Mouse (Mus musculus) gastrocnemius, postnatal 4 days (tissue): ENCODE data around the gene Fmo4. TPM values are rescaled to one million over a fixed set of nuclear protein-coding genes. Genes with fewer than 3 reads are reported as not detected.

Experiments used
- DNase-seq, 2 experiments: peaks; one replicate each; pipeline ENCODE4 v3.0.0; 2021 to 2022; ENCODE audit warnings: low spot score in 2 of 2, mixed read lengths in 2 of 2
- long read RNA-seq, 2 experiments: library from polyadenylated mRNA; stranded (forward); transcript quantifications; one replicate each; pipeline ENCODE4 v2.0.0; 2021
- total RNA-seq, 2 experiments: library from RNA; stranded (reverse); gene quantifications; 2 replicates each; pipeline ENCODE4 v1.2.3; 2021

Gene Fmo4
- under 1 TPM in 1 of 2 experiments, not detected in 1; 0.15 TPM for total RNA-seq
- long read RNA-seq, experiment 1 = 0 reads
- long read RNA-seq, experiment 2 = 0 reads

DNA sequence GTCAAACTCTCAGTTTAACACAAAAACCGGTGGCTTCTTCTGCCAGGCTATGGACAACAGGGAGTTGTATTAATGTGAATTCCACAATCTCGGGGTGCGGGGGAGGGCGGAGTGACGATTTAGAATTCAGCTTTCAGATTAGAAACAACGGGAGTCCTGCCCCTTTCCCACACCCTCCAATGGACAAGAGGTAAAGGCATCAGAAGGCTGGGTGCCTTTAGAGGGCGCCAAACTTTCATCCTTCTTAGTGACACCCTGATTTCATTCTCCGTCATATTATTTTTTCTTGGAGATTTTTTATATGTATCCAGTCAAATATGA, at the start of gene Fmo4:
TSS of gene Fmo4 (minus strand) at position 137 of the 321 bp plus-strand sequence.
- peak in 1 of 2 experiments; percentile 31 for DNase-seq

DNA sequence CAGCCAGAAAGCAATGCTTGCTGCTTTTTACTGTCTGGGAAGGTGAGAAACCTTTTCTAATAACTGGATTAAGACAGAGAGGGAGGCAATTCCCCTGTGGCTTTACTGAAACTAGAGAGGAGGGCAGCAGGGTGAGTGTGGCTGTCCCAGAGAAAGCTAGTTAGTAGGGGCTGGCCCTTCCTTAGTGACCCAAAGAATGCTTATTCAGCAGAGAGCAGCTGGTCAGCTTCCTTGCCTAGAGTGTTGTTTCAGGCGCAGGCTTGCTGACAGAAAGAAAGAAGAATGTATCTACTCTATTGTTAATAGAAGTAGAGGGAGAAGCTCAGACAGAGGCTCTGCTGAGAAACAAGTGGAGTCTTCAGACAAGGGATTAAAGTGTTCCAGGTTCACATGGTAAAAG, 48.6 kb upstream of the Fmo4 start:
- DNase-seq = no peak

DNA sequence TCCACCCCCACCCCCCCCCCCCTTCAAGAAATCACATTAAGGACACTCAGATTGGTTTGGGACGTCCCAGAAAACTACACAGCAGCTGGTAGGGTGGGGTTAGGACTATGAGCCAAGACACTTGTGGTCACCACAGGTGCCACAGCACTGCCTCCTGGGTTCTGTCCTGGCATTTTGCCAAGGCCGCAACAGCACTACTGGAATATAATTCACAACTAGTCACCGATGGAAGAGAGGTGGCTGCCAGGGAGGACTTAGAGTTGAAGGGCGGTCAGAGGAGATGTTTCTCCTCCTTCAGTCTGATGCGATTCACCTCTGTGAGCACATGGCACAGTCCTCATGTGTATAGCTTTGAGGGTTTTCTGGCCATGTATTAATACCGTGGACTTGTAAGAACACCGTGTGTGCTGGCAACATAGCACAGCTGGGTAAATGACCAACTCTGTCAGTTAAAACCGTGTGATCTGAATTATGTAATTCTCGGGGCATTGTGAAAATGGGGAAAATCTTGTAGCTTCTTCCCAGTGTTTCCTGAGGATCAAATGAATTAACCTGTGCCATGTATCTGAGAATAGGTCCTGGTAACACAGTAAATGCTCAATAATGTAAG, 46.3 kb upstream of the Fmo4 start:
- peak in 1 of 2 experiments; percentile 21 for DNase-seq

DNA sequence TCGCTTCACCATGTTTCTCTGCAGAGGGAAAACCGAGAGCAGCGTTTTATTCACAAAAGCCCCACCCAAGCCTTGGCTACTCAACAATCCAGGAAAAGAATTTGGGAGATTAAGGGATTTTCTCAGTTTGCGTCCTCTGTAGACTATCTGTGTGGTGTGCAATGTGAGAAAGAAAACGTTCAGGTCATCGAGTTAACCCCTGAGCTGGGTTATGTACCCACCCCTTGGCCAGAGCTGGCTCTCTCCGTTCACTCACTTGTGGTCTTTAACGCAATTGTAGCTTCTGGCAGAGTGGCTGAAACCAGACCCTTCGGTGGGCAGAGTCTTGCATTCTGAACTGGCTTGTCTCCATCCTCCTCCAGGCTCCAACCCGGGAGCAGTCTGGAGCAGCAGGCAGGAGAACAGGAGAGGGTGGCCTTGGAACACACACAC, 45.8 kb upstream of the Fmo4 start:
- DNase-seq = peak in 1 of 2 experiments; percentile 28

DNA sequence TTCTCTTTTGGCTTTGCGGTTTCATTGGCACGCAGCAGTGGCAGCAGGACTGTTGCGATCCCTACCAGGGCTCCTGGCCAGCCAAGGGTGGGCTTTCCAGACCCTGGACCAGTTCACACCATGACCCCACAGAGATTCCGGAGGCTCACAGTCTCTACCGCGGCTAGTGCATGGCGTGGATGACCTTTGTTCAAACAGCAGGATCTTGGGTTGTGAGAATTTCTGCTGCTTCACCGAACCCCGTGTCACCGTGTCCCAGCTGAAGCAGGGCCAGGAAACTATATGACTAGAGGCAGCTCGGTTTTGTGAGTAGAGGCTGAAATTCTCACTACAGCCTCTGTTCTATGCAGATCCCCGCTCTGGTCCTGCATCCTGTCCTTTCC, 45.0 kb upstream of the Fmo4 start:
- peak in 1 of 2 experiments; percentile 23 for DNase-seq

DNA sequence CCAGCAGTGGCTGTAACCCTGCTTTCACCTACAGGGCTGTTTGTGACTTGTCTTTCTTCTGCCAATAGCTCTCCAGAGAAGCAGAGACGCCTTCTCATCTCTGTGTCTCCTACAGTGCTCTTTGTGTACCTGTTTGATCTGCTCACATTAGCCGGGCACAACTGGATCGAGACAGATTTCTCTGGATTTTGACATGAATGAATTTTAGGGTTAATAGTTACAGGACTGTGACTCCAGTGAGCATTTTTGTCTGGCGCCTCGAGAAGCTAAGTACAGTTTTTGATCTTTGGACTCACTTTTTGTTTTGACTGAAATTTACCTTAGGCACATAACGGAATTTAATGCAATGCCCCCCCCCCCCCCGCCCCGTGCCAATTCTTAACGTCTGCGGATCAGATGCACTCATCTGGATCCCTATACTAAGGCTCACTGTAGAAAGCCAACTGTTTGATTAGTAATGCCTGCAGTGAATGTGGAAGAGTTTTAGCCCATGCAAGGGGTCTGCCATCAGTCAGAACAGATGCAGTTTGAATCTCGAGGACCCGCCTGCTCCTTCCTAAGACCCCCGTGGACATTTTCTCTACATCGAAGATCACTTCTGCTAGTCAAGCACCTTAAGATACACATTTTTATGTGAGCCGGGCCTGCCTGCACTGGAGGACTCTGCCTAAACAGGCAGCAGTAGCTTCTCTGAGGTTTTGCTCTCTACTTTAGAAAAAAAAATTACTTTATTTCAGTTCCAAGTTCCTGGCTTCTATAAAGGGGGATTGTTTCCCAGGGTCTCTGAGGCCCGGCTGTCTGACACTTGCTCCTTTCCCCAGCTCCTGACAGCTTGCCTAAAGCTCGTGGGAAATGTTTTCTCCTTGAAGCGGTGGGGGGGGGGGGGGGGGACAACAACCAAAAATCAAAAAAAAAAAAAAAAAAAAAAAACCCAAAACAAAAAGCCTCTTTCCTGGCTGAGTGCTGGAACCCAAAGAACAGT, 44.3 kb upstream of the Fmo4 start:
- DNase-seq = no peak

DNA sequence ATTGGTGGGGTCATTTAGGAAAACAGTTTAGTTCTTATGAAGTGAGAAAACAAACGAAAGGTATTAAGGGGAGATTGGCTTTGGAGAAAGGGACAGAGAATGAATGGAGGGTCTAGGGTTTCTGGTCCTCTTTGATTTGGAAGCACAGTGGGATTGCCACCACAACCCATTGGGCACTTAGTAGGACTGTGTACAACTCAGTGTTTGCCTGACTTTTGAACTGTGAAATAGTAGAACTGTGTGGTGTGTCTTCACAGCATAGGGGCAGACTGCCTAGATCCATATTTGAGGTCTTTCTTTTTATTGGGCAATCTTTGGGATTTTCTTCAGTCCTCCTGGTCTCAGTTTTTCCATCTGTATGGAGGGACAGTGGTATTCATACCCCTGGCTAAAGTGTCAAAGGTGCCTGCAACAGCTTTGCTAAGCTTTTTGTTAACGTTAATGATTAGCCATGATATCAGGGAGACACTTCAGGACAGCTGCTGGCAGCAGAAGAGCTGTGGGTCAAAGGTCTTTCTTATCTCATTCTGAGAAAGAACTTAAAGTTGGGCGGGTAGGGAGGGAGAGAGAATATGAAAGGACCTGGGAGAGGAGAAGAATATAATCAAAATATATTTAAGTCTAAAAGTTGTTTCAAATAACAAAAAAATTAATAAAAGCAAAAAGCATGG, 40.2 kb upstream of the Fmo4 start:
- DNase-seq = no peak

DNA sequence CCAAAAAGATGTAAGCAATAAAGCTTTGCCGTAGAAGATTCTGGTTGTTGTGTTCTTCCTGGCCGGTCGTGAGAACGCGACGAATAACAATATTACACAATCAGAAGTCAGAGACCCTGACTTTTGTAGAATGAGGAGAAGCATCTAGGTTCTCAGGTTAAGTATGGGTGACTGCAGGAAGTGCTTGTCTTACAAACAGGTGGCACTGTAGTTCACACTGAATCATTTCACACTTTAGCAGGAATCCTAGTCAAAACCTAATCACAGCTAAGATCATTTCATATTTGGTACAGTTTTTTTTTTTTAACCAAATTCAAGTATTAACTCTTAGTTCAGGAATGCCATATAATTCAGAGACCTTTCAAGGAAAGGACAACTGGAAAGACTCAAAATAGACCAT, 33.8 kb upstream of the Fmo4 start:
- DNase-seq = no peak

DNA sequence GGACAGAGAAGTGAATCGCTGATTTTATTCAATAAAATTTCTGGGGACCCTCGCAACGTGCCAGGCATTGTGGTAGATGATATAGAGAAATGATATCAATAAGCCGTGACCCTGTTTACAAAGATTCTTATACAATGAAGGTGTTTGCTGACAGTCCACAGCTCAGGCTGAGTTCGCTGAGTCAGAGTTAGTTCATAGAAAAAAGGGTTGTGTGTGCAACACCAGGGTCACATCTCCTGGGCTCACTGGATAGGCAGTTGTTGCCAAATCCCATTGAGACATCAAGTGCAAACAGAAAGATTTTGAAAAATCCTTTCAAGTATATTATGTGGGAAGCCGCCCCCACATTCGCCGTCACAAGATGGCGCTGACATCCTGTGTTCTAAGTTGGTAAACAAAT, 26.4 kb upstream of the Fmo4 start:
- DNase-seq = no peak

DNA sequence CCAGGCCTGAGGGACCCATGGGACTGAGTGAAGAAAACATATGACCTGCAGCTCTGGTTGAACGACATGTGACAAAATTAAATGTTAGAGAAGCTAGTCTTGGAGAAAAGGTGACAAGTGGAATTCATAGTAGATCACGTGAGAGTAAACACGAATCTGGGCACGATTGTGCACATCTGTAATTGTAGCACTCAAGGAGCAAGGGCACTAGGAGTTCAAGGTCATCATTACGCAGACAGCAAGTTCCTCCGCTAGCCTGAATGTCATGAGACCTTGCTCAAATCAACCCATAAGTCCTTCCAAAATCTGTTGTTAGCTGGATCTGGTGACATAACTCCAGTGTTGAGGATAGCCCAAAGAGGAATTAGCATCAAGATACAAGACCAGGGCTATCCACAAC, 25.2 kb upstream of the Fmo4 start:
- DNase-seq = no peak

DNA sequence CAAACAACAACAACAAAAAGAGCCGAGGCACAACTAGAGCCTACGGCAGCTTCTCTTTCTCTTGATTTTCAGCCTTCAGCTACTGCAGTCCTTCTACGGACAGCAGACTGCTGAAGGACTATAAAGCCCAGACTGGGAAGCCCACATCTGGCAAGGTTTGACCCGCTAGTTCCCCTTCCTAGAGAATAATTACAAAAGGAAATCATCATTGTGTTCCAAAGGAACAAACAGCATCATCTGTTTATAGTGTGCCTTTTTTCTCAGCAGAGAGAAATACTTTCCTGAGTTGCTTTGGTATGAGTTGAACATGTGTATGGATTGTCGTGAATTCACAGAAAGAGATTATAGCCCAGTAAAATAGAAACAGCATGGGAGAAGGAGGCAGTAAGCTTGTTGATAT, 20.6 kb upstream of the Fmo4 start:
- no peak for DNase-seq

DNA sequence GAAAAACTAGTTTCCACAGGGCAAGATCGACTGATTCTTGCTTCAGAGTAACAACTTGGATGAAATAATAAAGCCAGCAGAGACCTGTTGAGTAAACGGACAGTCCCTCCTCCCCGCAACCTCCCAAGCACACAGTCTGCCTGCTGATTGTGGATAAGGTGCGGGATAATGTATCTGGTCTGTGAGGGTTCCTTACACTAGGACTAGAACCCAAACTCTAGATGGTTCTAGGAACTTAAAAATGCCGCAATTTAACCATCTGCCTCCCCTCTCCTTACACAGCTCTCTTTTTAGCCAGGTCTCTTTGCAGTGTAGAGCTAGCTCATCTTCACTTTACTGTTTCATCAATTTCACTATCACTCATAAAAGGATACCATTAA, 18.8 kb upstream of the Fmo4 start:
- no peak for DNase-seq

DNA sequence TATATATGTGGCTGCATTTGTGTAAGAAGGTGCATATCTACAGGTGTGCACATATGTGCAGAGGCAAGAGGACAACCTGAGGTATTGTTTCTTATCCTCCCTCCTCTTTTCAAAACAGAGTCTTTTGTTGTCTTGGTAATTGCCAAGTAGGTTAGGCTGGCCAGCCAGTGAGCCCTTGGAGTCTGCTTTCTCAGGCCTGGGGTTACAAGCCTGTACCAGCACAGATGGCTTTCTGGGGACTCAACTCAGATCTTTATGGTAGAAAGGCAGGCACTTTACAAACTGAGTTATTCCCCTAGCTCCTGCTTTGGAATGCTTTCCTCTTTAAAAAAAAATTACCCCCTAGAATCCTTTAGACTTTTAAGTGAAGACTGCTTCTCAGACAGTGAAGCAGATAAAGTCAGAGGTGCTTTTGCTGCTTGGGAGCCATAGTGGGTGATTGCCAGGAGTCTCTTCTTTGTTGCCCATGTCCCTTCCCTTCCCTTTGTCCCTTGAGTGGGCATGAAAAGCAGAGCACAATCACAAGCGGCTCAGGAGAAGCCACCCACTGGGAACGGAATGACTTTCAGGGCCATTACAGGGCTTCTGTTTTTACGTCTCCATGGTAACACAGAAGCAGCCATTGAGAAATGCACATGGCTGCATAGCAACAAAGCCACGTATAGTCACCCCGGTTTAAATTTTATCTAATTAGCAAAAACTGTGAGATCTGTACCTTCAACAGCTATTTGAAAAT, 18.2 kb upstream of the Fmo4 start:
- DNase-seq = no peak

DNA sequence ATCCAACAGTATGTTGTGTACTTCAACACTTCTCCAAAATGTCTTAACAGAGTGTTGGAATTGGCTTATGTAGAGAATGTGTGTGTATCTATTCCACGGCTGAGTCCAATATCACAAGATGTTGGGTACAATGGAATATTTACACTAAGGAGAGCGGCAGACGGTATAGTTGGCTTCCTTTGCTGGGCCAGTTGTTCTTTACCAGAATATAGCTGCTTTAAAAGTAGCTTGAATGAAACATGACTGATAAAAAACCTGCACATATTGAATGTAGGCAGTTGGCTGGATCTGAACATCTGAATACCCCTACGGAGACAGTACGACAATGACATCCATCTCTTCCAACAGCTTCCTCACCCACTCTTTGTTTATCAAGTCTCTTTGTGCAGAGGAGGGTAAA, 5.5 kb upstream of the Fmo4 start:
- DNase-seq = no peak

DNA sequence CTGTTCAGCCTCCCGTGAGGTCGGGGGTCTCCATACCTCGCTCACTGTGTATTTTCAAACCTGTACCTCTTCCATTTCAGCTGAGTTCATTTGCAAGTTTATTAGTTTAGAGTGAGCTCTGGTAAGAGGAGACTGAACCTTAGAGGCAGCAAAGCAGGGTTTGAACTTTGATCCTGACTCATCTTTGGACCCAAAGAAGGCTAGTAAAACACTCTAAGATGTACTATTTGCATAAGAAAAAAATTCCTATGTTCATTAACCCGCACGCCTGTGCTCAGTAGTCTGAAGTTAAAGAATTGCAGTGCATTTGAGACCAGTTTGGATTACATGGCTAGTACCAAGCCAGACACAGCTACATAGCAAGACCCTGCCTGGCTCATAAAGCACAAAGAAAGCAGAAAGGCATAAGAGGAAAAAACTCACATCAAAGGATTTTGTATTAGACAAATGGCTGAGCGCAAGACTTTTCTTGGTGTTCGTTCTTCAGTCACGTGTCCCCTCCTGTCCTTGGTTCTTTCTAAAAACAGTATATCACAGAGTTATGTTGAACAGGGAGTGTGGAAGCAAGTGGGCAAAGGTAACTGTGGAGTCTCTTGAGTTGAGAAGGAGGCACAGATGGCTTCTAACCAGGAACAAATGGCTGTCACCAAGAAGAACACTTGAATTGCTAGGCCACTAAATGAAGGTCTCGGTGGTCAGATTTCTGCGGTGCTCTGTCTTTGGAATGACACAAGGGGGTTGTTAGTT, 1.8 kb upstream of the Fmo4 start:
- DNase-seq = no peak

DNA sequence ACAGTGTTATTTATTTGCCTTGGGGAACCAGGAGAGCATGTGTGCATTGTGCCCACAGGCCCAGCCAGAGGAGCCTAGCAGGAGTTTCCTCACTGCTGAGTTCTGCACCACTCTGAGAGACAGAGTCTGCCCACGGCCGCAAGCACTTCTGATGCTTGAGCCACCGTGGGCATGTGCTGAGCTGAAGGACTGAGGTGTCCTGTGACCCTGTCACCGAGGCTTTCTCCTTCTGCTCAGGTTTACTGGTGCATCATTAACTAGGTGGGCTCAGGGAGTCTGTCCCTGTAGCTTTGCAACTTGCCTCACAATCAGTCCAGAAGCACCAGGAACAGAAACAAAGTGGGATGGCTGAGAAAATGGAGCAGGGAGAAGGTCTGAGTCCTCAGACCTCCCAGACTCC, 1.2 kb upstream of the Fmo4 start:
- DNase-seq = no peak

DNA sequence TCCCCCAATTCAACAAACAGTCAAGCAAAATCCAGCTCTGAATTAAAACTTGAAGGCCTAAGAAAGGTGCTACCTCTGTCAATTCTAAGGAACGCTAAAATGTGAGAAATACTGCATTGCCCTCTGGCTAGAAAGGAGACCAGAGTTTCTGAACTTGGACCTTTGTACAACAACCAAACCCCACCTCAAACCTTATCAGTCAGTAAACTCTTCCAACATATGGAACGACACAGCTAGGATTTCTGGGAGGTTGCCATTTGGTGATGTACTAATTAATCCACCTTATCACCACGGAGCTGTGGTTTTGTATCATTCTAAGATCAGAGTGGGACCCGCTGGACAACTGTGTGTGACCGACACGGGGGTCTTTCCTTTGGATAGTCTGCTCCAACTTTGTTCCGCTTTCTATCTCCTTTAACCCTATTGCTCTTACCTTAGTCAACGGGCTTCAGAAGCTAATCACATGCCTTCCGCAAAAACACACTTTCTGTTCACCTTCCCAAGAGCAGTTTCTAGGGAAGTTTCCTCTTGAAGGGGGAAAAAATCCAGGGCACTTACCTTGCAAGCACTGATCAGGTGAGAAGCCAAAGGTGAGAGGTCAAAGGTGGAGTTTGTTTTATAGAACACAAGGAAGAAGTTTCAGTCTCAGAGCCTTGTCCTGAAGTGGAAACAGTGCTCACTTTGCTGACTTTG, 483 bp downstream of the Fmo4 start:
- DNase-seq = no peak

DNA sequence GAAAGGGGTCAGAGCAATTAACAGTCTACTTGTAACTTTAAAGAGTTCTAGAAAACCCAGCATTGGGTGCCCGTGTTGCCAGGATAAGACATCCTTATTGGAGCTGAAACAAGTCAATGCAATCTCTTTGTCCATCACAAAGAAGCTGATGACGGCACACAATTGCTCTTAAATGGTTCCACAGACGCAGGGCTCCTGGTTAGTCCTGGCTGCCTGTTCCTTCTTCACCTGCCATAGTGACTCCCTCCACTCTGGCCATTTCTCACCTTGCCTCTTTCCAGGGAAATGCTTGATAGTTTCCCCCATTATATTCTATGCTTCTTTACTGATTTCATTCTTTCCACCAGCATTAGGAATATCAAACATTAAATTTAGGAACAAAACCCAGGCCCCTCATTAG, 5.2 kb downstream of the Fmo4 start:
- DNase-seq = no peak

DNA sequence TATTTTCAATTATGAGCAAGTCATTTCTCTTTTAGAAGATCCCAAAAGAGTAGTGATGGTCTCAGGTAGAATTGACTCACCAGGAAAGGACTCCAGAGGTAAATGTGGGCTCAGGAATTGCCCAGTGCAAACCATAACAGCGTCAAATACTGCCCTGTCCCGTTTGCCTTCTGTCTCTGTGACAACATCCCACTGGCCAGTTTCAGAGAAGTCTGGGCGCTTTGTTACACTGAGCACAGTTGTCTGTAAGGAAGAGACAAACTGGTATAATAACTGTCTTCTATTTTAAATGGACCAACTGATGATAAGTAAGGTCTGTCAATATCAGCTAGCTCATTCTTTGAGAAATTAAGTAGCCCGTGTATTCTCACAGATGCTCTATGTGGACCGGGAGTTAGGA, 6.3 kb downstream of the Fmo4 start:
- DNase-seq = no peak

DNA sequence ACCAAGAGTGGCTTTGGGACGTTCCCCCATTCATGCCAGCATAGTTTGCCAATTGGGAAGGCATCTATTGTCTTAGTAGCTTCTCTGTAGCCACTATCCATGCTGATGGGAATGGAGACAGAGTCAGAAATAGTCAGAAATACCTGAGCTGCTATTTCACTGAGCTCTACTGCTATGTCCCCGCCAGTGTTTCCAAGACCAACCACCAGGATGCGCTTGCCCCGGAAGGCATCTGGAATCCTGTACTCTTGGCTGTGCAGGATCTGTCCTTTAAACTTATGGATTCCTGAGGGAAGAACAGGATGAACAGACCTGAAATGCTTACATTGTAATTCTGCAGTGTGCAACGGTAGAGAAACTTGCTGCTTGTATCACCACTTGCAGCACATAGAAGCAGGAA, 8.8 kb downstream of the Fmo4 start:
- no peak for DNase-seq
